Comparison of ENCODE assay signal across 14 mouse cellular contexts in genomic region chr5:136044865-136045264, GRCm38 (mm10). TPM values are rescaled to one million over a fixed set of nuclear protein-coding genes. Genes with fewer than 3 reads are reported as not detected.
DNase-seq lines count a peak whose midpoint lies in the region; ATAC-seq and TF ChIP-seq lines count a peak whose summit lies in the region.
"Had no signal": no experiment of that assay in that cellular context is flagged by ENCODE, and none has a peak within 500 bp of the region (broad histone marks: within the 10 kb centered on the region; RNA-seq: fewer than 3 reads in every experiment).

No protein-coding gene starts in this region.

- no peaks in the 10 kb centered on the region; a peak in 1 of 4 replicates for H3K4me1 ChIP-seq in liver, embryonic 14.5 days (replicated peaks; ENCODE audit: control insufficient read depth in 2 of 2, insufficient read depth in 2 of 2, low read length in 1 of 2)
- H3K4me1 ChIP-seq in liver, embryonic 11.5 days (replicated peaks; ENCODE audit: control insufficient read depth, insufficient read depth, low read length) = peaks cover 2% of the 10 kb centered on the region; the same call in 1 of the 2 replicates

- peak; percentile 69 for TF ChIP-seq CTCF in liver, embryonic 14.5 days (IDR thresholded peaks at IDR 0.05; ENCODE audit: low read depth)
- peak; percentile 59 for TF ChIP-seq CTCF in C2C12 (IDR thresholded peaks at IDR 0.05; ENCODE audit: control insufficient read depth, insufficient read depth, insufficient read length)

- H3K79me3 ChIP-seq in C2C12 (ENCODE audit: low read depth) = no peaks in the 10 kb centered on the region

- H3K27ac ChIP-seq in liver, embryonic 14.5 days = no peak overlapping the region
- no peak overlapping the region for H3K27ac ChIP-seq in liver, embryonic 11.5 days (ENCODE audit: low read depth, low read length)
- H3K27ac ChIP-seq: embryonic facial prominence, embryonic 15.5 days; limb, embryonic 10.5 days had no signal

- H3K9ac ChIP-seq in liver, embryonic 14.5 days (replicated peaks) = no peak overlapping the region
- H3K9ac ChIP-seq in liver, embryonic 11.5 days (ENCODE audit: low read depth, low read length) = no peak overlapping the region
- H3K9ac ChIP-seq: embryonic facial prominence, embryonic 15.5 days had no signal

- no peaks in the 10 kb centered on the region for H3K9me3 ChIP-seq in liver, embryonic 14.5 days (ENCODE audit: control insufficient read depth, low read length)
- no peaks in the 10 kb centered on the region for H3K9me3 ChIP-seq in liver, embryonic 11.5 days (ENCODE audit: control insufficient read depth, low read length)
- H3K9me3 ChIP-seq: embryonic facial prominence, embryonic 15.5 days; limb, embryonic 10.5 days had no signal

- no peak overlapping the region for H3ac ChIP-seq in C2C12 (ENCODE audit: control insufficient read depth, insufficient read length, low read depth)

- 50% methylated on average over 13 of the region's 13 CpGs for WGBS in liver, embryonic 14.5 days (ENCODE audit: insufficient replicate concordance)
- WGBS in liver, embryonic 11.5 days = 61% methylated on average over 13 of the region's 13 CpGs

- no peak overlapping the region for H3K4me2 ChIP-seq in liver, embryonic 14.5 days (ENCODE audit: low read depth)
- no peak overlapping the region for H3K4me2 ChIP-seq in liver, embryonic 11.5 days
- H3K4me2 ChIP-seq: embryonic facial prominence, embryonic 15.5 days had no signal

- no peaks in the 10 kb centered on the region for H3K79me2 ChIP-seq in C2C12 (ENCODE audit: control insufficient read depth, insufficient read depth)

- no peak for TF ChIP-seq EP300 in liver, embryonic 14.5 days (IDR thresholded peaks at IDR 0.05; ENCODE audit: low read depth)

- H3K4me3 ChIP-seq in liver, embryonic 14.5 days (ENCODE audit: insufficient read depth in 1 of 2, low read depth in 2 of 2, low read length in 2 of 2) = no peak overlapping the region
- H3K4me3 ChIP-seq in liver, embryonic 11.5 days (ENCODE audit: low read depth, low read length) = no peak overlapping the region
- H3K4me3 ChIP-seq in C2C12 (ENCODE audit: insufficient read depth, poor library complexity, severe bottlenecking) = no peak overlapping the region
- H3K4me3 ChIP-seq: embryonic facial prominence, embryonic 15.5 days; limb, embryonic 10.5 days had no signal

- no peaks in the 10 kb centered on the region for H3K36me3 ChIP-seq in liver, embryonic 14.5 days (replicated peaks; ENCODE audit: control insufficient read depth, insufficient read depth, low read depth)
- no peaks in the 10 kb centered on the region for H3K36me3 ChIP-seq in liver, embryonic 11.5 days (ENCODE audit: control insufficient read depth, insufficient read depth, low read length)
- H3K36me3 ChIP-seq in C2C12 (ENCODE audit: control insufficient read depth, insufficient read depth) = no peaks in the 10 kb centered on the region
- H3K36me3 ChIP-seq: embryonic facial prominence, embryonic 15.5 days; limb, embryonic 10.5 days had no signal

- ATAC-seq in liver, embryonic 14.5 days (ENCODE audit: insufficient read depth) = no peak
- no peak for ATAC-seq in liver, embryonic 11.5 days (replicated peaks; ENCODE audit: low FRiP score)

- peak; percentile 51 for DNase-seq in adrenal gland, postnatal 14 days
- no peak for DNase-seq in adrenal gland, postnatal 25 days
- no peak for DNase-seq in liver, embryonic 14.5 days (ENCODE audit: low read depth in 3 of 3, low spot score in 3 of 3)
- no peak for DNase-seq in liver, embryonic 11.5 days (ENCODE audit: low spot score)
- peak; percentile 43 for DNase-seq in induced T-regulatory cell, adult 2 months (ENCODE audit: low read depth)
- no peak for DNase-seq in cerebellum, postnatal 14 days
- no peak for DNase-seq in right cerebral cortex, postnatal 14 days
- DNase-seq: cerebellum, adult 11 months; gastrocnemius, postnatal 10 days had no signal

- no peaks in the 10 kb centered on the region for H3K27me3 ChIP-seq in liver, embryonic 14.5 days (ENCODE audit: control insufficient read depth, insufficient read depth, low read length)
- H3K27me3 ChIP-seq in liver, embryonic 11.5 days (replicated peaks; ENCODE audit: control insufficient read depth, insufficient read depth, low read length) = no peaks in the 10 kb centered on the region
- H3K27me3 ChIP-seq in C2C12 (ENCODE audit: control insufficient read depth, insufficient read depth, insufficient read length) = no peaks in the 10 kb centered on the region
- H3K27me3 ChIP-seq: embryonic facial prominence, embryonic 15.5 days had no signal

TF ChIP-seq in C2C12, 6 proteins besides CTCF, POLR2A, EP300 and RAD21:
- TF ChIP-seq USF1 (IDR thresholded peaks at IDR 0.05; ENCODE audit: low read depth) = no peak
- no peak for TF ChIP-seq MYOG (IDR thresholded peaks at IDR 0.05; ENCODE audit: control insufficient read depth, extremely low read depth, insufficient read length)
- TF ChIP-seq CEBPB (IDR thresholded peaks at IDR 0.05; ENCODE audit: low read depth) = no peak
- no peak for TF ChIP-seq MYOD1 (IDR thresholded peaks at IDR 0.05; ENCODE audit: control insufficient read depth, insufficient read length, low read depth)
- TF ChIP-seq FOSL1 (IDR thresholded peaks at IDR 0.05; ENCODE audit: insufficient read depth, low read length, poor library complexity, severe bottlenecking) = no peak
- no peak for TF ChIP-seq MAX (IDR thresholded peaks at IDR 0.05)

RNA-seq across cellular contexts. Expression of gene Upk3b, which starts 6.6 kb away (rescaled TPM):
- total RNA-seq in adrenal gland, postnatal 14 days (2021) = 8.2 and 11.7 TPM in 2 replicates
- total RNA-seq in adrenal gland, postnatal 25 days (2021) = 1.4 and 3.0 TPM in 2 replicates
- polyA plus RNA-seq in liver, embryonic 14.5 days (2012; rRNA removed) = 2.0 and 2.5 TPM in 2 replicates
- polyA plus RNA-seq in liver, embryonic 14.5 days (2014; fragmentation: Nextera tagmentation; extraction: Ambion mirVana) = 2.1 and 2.4 TPM in 2 replicates
- polyA plus RNA-seq in liver, embryonic 11.5 days (2014; fragmentation: Nextera tagmentation; extraction: Ambion mirVana) = 15.2 and 16.6 TPM in 2 replicates
- 0.01 TPM for polyA plus RNA-seq in C2C12 (2012; fragmentation: generic; extraction: Trizol)
- total RNA-seq: hematopoietic stem cell, adult 5-6 weeks; neutrophil, adult 5-6 weeks had no signal

RNA-seq across cellular contexts. Expression of gene Upk3bl, which starts 9.4 kb away (rescaled TPM):
- total RNA-seq in adrenal gland, postnatal 14 days (2021) = not detected in 2 replicates
- not detected in 2 replicates for total RNA-seq in adrenal gland, postnatal 25 days (2021)
- 0.10 TPM in 1 of 2 replicates, not detected in the other for polyA plus RNA-seq in liver, embryonic 14.5 days (2012; rRNA removed)
- not detected in 2 replicates for polyA plus RNA-seq in liver, embryonic 14.5 days (2014; fragmentation: Nextera tagmentation; extraction: Ambion mirVana)
- 0.78 and 0.97 TPM in 2 replicates for polyA plus RNA-seq in liver, embryonic 11.5 days (2014; fragmentation: Nextera tagmentation; extraction: Ambion mirVana)
- 0.11 TPM for polyA plus RNA-seq in C2C12 (2012; fragmentation: generic; extraction: Trizol)
- total RNA-seq: gastrocnemius, postnatal 10 days; hematopoietic stem cell, adult 5-6 weeks had no signal

RNA-seq across cellular contexts. Expression of gene Rasa4, which starts 38.9 kb away (rescaled TPM):
- 9.1 and 13.8 TPM in 2 replicates for total RNA-seq in adrenal gland, postnatal 14 days (2021)
- total RNA-seq in adrenal gland, postnatal 25 days (2021) = 13.8 and 19.1 TPM in 2 replicates
- 1.4 and 1.5 TPM in 2 replicates for polyA plus RNA-seq in liver, embryonic 14.5 days (2012; rRNA removed)
- polyA plus RNA-seq in liver, embryonic 14.5 days (2014; fragmentation: Nextera tagmentation; extraction: Ambion mirVana) = 0.85 and 0.93 TPM in 2 replicates
- 1.7 TPM in 2 replicates for polyA plus RNA-seq in liver, embryonic 11.5 days (2014; fragmentation: Nextera tagmentation; extraction: Ambion mirVana)
- 37.6 TPM for polyA plus RNA-seq in C2C12 (2012; fragmentation: generic; extraction: Trizol)

RNA-seq across cellular contexts. Expression of gene Dtx2, which starts 50.3 kb away (rescaled TPM):
- 15.4 and 15.5 TPM in 2 replicates for total RNA-seq in adrenal gland, postnatal 14 days (2021)
- total RNA-seq in adrenal gland, postnatal 25 days (2021) = 12.4 and 13.4 TPM in 2 replicates
- polyA plus RNA-seq in liver, embryonic 14.5 days (2012; rRNA removed) = 3.4 and 5.0 TPM in 2 replicates
- polyA plus RNA-seq in liver, embryonic 14.5 days (2014; fragmentation: Nextera tagmentation; extraction: Ambion mirVana) = 5.1 and 5.4 TPM in 2 replicates
- polyA plus RNA-seq in liver, embryonic 11.5 days (2014; fragmentation: Nextera tagmentation; extraction: Ambion mirVana) = 20.0 and 20.3 TPM in 2 replicates
- polyA plus RNA-seq in C2C12 (2012; fragmentation: generic; extraction: Trizol) = 20.3 TPM

Comparison
In these comparisons a context has a peak if more than half of its experiments do, and no peak if none do; other contexts are left out.
1. DNase-seq: peak in adrenal gland, postnatal 14 days (single experiment) and induced T-regulatory cell, adult 2 months (single experiment); none in adrenal gland, postnatal 25 days (single experiment), liver, embryonic 14.5 days (0 of 3), liver, embryonic 11.5 days (single experiment), cerebellum, postnatal 14 days (0 of 2) and right cerebral cortex, postnatal 14 days (single experiment).
2. RNA of gene Rasa4, which starts 38.9 kb away (polyA plus RNA-seq): 37.6 TPM in C2C12 (single experiment); 1.7 TPM in liver, embryonic 11.5 days and 0.85 to 1.5 TPM in liver, embryonic 14.5 days; every median in the first group is over 10 times any median in the second.